Mouse (Mus musculus) lung, postnatal 0 days (tissue): ENCODE data around the gene Nkx2-5.

ENCODE experiments used
- CTCF ChIP-seq: IDR thresholded peaks from 2 replicates; pipeline ENCODE4 v1.5.1; 2016; ENCODE audit warnings: antibody characterized with exemption, mild to moderate bottlenecking
- EP300 ChIP-seq: IDR thresholded peaks from 2 replicates; pipeline ENCODE4 v1.6.1; 2016; ENCODE audit warnings: antibody characterized with exemption, mild to moderate bottlenecking, control low read depth

DNA sequence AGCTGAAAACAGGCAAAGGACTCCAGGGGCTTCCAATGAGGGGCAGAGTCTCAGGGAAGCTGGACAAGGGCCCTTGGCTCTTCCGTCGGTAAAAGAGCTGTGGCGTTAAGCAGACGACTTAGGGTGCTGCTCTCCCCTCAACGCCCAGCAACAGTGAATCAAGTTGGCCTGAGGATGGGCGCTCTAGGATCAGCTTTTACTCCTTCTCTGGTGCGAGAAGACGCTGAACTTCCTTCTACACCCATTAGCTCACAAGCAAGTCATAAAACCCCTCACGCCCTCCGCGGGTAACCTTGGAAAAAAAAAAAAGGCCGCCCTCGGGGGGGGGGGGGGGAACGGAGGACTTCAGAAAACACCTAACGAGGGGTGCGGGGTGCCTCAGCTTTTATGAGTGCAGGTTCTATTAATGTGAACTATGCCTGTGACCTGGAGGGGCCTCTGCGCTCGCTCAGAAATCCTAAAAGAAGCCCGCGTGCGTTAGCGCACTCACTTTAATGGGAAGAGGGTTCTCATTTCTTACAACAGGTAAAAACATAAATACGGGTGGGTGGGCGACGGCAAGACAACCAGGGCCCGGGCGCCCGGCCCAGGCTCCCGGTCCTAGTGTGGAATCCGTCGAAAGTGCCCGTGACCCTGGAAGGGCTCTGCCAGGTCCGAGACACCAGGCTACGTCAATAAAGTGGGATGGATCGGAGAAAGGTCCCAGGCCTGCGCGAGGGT is 6.5 kb downstream of the Nkx2-5 start:
- no peak for TF ChIP-seq CTCF
- TF ChIP-seq EP300 = no peak
